Comparison of ENCODE assay signal across 19 mouse cellular contexts in the genomic region with DNA sequence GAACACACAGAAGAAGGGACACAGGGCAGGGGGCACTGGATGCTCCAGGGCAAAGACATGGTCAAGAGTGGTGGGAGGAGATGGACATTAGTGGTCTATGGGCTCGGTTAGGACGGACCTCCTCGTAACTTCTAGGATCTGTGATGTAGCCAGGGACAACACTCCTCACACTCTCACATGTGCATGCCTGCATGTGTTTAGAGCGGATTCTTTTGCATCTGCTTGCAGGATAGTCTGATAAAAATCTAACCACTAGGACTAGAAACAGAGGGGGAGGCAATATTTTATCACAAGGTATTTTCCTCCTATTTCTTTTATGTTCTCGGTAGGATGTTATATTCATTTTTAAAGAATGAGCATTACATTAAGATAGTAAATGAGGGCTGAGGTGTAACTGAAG. TPM values are rescaled to one million over a fixed set of nuclear protein-coding genes. Genes with fewer than 3 reads are reported as not detected.
DNase-seq lines count a peak whose midpoint lies in the region; ATAC-seq and TF ChIP-seq lines count a peak whose summit lies in the region.
"Had no signal": no experiment of that assay in that cellular context is flagged by ENCODE, and none has a peak within 500 bp of the region (broad histone marks: within the 10 kb centered on the region; RNA-seq: fewer than 3 reads in every experiment).

No protein-coding gene starts in this region.

- H3K4me2 ChIP-seq in midbrain, embryonic 11.5 days = no peak overlapping the region
- H3K4me2 ChIP-seq in midbrain, embryonic 13.5 days (replicated peaks) = no peak overlapping the region
- no peak overlapping the region for H3K4me2 ChIP-seq in kidney, embryonic 15.5 days
- H3K4me2 ChIP-seq: forebrain, embryonic 13.5 days; heart, embryonic 13.5 days; hindbrain, embryonic 15.5 days had no signal

- TF ChIP-seq CTCF in MEL (IDR thresholded peaks at IDR 0.05 in 2 of 3, conservative IDR thresholded peaks at IDR 0.05 in 1 of 3; ENCODE audit: control insufficient read depth in 1 of 3, insufficient read depth in 1 of 3, low read depth in 2 of 3, low read length in 3 of 3, poor library complexity in 1 of 3, severe bottlenecking in 1 of 3) = no peak

- H3K36me3 ChIP-seq in midbrain, embryonic 11.5 days (ENCODE audit: control insufficient read depth, insufficient read depth, low read length) = no peaks in the 10 kb centered on the region
- H3K36me3 ChIP-seq in midbrain, embryonic 13.5 days = no peaks in the 10 kb centered on the region
- peaks cover 0 to 52% of the 10 kb centered on the region in 2 experiments; a peak in 3 of 4 replicates for H3K36me3 ChIP-seq in MEL (ENCODE audit: control insufficient read depth in 1 of 2, insufficient read depth in 2 of 2, low read length in 2 of 2)
- no peaks in the 10 kb centered on the region for H3K36me3 ChIP-seq in kidney, embryonic 15.5 days
- H3K36me3 ChIP-seq: embryonic facial prominence, embryonic 10.5 days; heart, embryonic 13.5 days; hindbrain, embryonic 15.5 days had no signal

- H3K9ac ChIP-seq in midbrain, embryonic 11.5 days (ENCODE audit: low read length) = no peak overlapping the region
- no peak overlapping the region for H3K9ac ChIP-seq in midbrain, embryonic 13.5 days (replicated peaks)
- H3K9ac ChIP-seq in MEL (ENCODE audit: control insufficient read depth, low read depth, low read length, poor library complexity, severe bottlenecking) = no peak overlapping the region
- no peak overlapping the region for H3K9ac ChIP-seq in kidney, embryonic 15.5 days
- H3K9ac ChIP-seq: forebrain, embryonic 13.5 days; forebrain, postnatal 0 days; heart, embryonic 13.5 days; hindbrain, embryonic 15.5 days had no signal

- peaks cover 2% of the 10 kb centered on the region for H3K4me1 ChIP-seq in midbrain, embryonic 11.5 days (ENCODE audit: control insufficient read depth, insufficient read depth, low read length)
- H3K4me1 ChIP-seq in midbrain, embryonic 13.5 days (replicated peaks) = peaks cover 20% of the 10 kb centered on the region
- H3K4me1 ChIP-seq in MEL (ENCODE audit: control insufficient read depth in 1 of 2, insufficient read depth in 2 of 2, low read length in 2 of 2) = peaks cover 43 to 47% of the 10 kb centered on the region in 2 experiments
- H3K4me1 ChIP-seq in kidney, embryonic 15.5 days = peaks cover 36% of the 10 kb centered on the region
- H3K4me1 ChIP-seq: hindbrain, embryonic 15.5 days had no signal

- H3K4me3 ChIP-seq in midbrain, embryonic 11.5 days (ENCODE audit: low read depth, low read length) = no peak overlapping the region
- H3K4me3 ChIP-seq in midbrain, embryonic 13.5 days (replicated peaks) = no peak overlapping the region
- no peak overlapping the region for H3K4me3 ChIP-seq in MEL (ENCODE audit: control insufficient read depth in 1 of 2, insufficient read depth in 1 of 2, low read depth in 2 of 2, low read length in 2 of 2)
- H3K4me3 ChIP-seq in kidney, embryonic 15.5 days (replicated peaks) = no peak overlapping the region
- H3K4me3 ChIP-seq: embryonic facial prominence, embryonic 10.5 days; forebrain, embryonic 13.5 days; gastrocnemius, adult 2 months; heart, embryonic 13.5 days; hindbrain, embryonic 15.5 days had no signal

- peaks cover 25% of the 10 kb centered on the region for H3K79me2 ChIP-seq in MEL (ENCODE audit: control insufficient read depth, insufficient read depth, low read length, poor library complexity)

- peak; percentile 79 for DNase-seq in midbrain, embryonic 11.5 days (ENCODE audit: low spot score, missing footprints)
- DNase-seq in MEL (ENCODE audit: low read depth, low spot score) = no peak
- DNase-seq in naive thymus-derived CD4-positive, alpha-beta T cell, adult 2 months (ENCODE audit: low read depth) = peak; percentile 63
- no peak for DNase-seq in layer of hippocampus, adult 9-10 months (ENCODE audit: low spot score)
- DNase-seq: adrenal gland, adult 2 months; adrenal gland, postnatal 25 days; cerebellum, adult 18-20 months; cerebellum, adult 9-11 months; forebrain, postnatal 0 days; gastrocnemius, adult 2 months; gastrocnemius, postnatal 25 days; heart, postnatal 36 days had no signal

- no peak overlapping the region for H3K27ac ChIP-seq in midbrain, embryonic 11.5 days (ENCODE audit: low read depth, low read length)
- H3K27ac ChIP-seq in midbrain, embryonic 13.5 days = no peak overlapping the region
- H3K27ac ChIP-seq in MEL (ENCODE audit: control insufficient read depth, low read depth, low read length) = 0 out of 2 replicates have a peak overlapping the region, but pooled peaks have one; percentile 20
- no peak overlapping the region for H3K27ac ChIP-seq in kidney, embryonic 15.5 days
- H3K27ac ChIP-seq: embryonic facial prominence, embryonic 10.5 days; forebrain, embryonic 13.5 days; gastrocnemius, adult 2 months; heart, embryonic 13.5 days; hindbrain, embryonic 15.5 days had no signal

- no peak for ATAC-seq in midbrain, embryonic 11.5 days (ENCODE audit: low FRiP score)
- ATAC-seq in midbrain, embryonic 13.5 days = no peak
- peak; percentile 13 for ATAC-seq in CD4-positive, CD25-positive, alpha-beta regulatory T cell, adult 4 months
- no peak for ATAC-seq in kidney, embryonic 15.5 days (replicated peaks; ENCODE audit: low FRiP score)
- ATAC-seq: forebrain, embryonic 13.5 days; forebrain, postnatal 0 days had no signal

- no peaks in the 10 kb centered on the region for H3K27me3 ChIP-seq in midbrain, embryonic 11.5 days (ENCODE audit: control insufficient read depth, insufficient read depth, low read length)
- no peaks in the 10 kb centered on the region for H3K27me3 ChIP-seq in midbrain, embryonic 13.5 days
- H3K27me3 ChIP-seq in MEL (ENCODE audit: control insufficient read depth in 1 of 2, insufficient read depth in 2 of 2, low read length in 2 of 2) = no peaks in the 10 kb centered on the region
- H3K27me3 ChIP-seq in kidney, embryonic 15.5 days = no peaks in the 10 kb centered on the region
- H3K27me3 ChIP-seq: forebrain, embryonic 13.5 days; heart, embryonic 13.5 days; hindbrain, embryonic 15.5 days had no signal

- TF ChIP-seq RAD21 in MEL (IDR thresholded peaks at IDR 0.05; ENCODE audit: low read depth, low read length) = no peak

- no peak for TF ChIP-seq POLR2A in MEL (IDR thresholded peaks at IDR 0.05; ENCODE audit: control insufficient read depth in 1 of 2, insufficient read depth in 1 of 2, low read depth in 1 of 2, low read length in 2 of 2, poor library complexity in 1 of 2)

- peak in 1 of 2 experiments; percentile 17; a peak in 1 of 4 replicates for TF ChIP-seq EP300 in MEL (IDR thresholded peaks at IDR 0.05; ENCODE audit: low read depth in 1 of 2, low read length in 2 of 2)

- 93% methylated on average over 5 of the region's 5 CpGs for WGBS in midbrain, embryonic 11.5 days
- 97% methylated on average over 5 of the region's 5 CpGs for WGBS in midbrain, embryonic 13.5 days
- 91% methylated on average over 5 of the region's 5 CpGs for WGBS in kidney, embryonic 15.5 days

- no peaks in the 10 kb centered on the region for H3K9me3 ChIP-seq in midbrain, embryonic 11.5 days (ENCODE audit: control insufficient read depth, low read length)
- H3K9me3 ChIP-seq in midbrain, embryonic 13.5 days = no peaks in the 10 kb centered on the region
- no peaks in the 10 kb centered on the region for H3K9me3 ChIP-seq in MEL (replicated peaks; ENCODE audit: insufficient read depth, low read length)
- H3K9me3 ChIP-seq in kidney, embryonic 15.5 days (replicated peaks) = no peaks in the 10 kb centered on the region
- H3K9me3 ChIP-seq: embryonic facial prominence, embryonic 10.5 days; forebrain, embryonic 13.5 days; heart, embryonic 13.5 days; hindbrain, embryonic 15.5 days had no signal

TF ChIP-seq in MEL, 35 proteins besides CTCF, POLR2A, EP300 and RAD21:
- TF ChIP-seq ETS1 (IDR thresholded peaks at IDR 0.05; ENCODE audit: low read depth, low read length) (0 out of 2 replicates have a peak, but pooled peaks have one; percentile 29), BHLHE40 (IDR thresholded peaks at IDR 0.05; ENCODE audit: borderline replicate concordance, low read depth, low read length) (no peak)

RNA-seq across cellular contexts. Expression of a gene that starts 38.4 kb away (rescaled TPM):
- 9.7 and 11.5 TPM in 2 replicates for polyA plus RNA-seq in midbrain, embryonic 11.5 days (2014; fragmentation: Nextera tagmentation; extraction: Ambion mirVana)
- 8.0 and 8.3 TPM in 2 replicates for polyA plus RNA-seq in midbrain, embryonic 13.5 days (2015; fragmentation: Nextera tagmentation; extraction: Ambion mirVana)
- polyA plus RNA-seq in CD4-positive, CD25-positive, alpha-beta regulatory T cell, adult 4 months (2017; shearing (Covaris generic)) = 10 to 100 TPM; 23.7 to 25.2 TPM
- 7.9 and 11.7 TPM in 2 replicates for total RNA-seq in MEL (2012; rRNA removed)
- polyA plus RNA-seq in MEL (2012; ENCODE audit: insufficient read depth in 1 of 2, insufficient read length in 2 of 2, low read depth in 1 of 2, low replicate concordance in 2 of 2, missing spikeins in 1 of 2) = 10 to 100 TPM in 1 of 2 experiments, not detected in 1; 48.5 TPM
- 13.2 TPM in 2 replicates for polyA plus RNA-seq in kidney, embryonic 15.5 days (2015; fragmentation: Nextera tagmentation; extraction: Ambion mirVana)

RNA-seq across cellular contexts. Expression of a gene that starts 38.6 kb away (rescaled TPM):
- polyA plus RNA-seq in midbrain, embryonic 11.5 days (2014; fragmentation: Nextera tagmentation; extraction: Ambion mirVana) = 0.29 and 0.38 TPM in 2 replicates
- polyA plus RNA-seq in midbrain, embryonic 13.5 days (2015; fragmentation: Nextera tagmentation; extraction: Ambion mirVana) = 0.32 and 0.58 TPM in 2 replicates
- under 1 TPM; 0.30 to 0.57 TPM for polyA plus RNA-seq in CD4-positive, CD25-positive, alpha-beta regulatory T cell, adult 4 months (2017; shearing (Covaris generic))
- total RNA-seq in MEL (2012; rRNA removed) = 0.12 and 0.13 TPM in 2 replicates
- polyA plus RNA-seq in MEL (2012; ENCODE audit: insufficient read depth in 1 of 2, insufficient read length in 2 of 2, low read depth in 1 of 2, low replicate concordance in 2 of 2, missing spikeins in 1 of 2) = under 1 TPM in 1 of 2 experiments, not detected in 1; 0.19 TPM
- 0.27 and 0.33 TPM in 2 replicates for polyA plus RNA-seq in kidney, embryonic 15.5 days (2015; fragmentation: Nextera tagmentation; extraction: Ambion mirVana)
- total RNA-seq: gastrocnemius, adult 2 months had no signal

Comparison
In these comparisons a context has a peak if more than half of its experiments do, and no peak if none do; other contexts are left out.
1. DNase-seq: peak in midbrain, embryonic 11.5 days (single experiment) and naive thymus-derived CD4-positive, alpha-beta T cell, adult 2 months (single experiment); none in MEL (single experiment) and layer of hippocampus, adult 9-10 months (single experiment).